Mouse (Mus musculus): ENCODE data around the gene Atg5. TPM values are rescaled to one million over a fixed set of nuclear protein-coding genes. Genes with fewer than 3 reads are reported as not detected.
"Not testable (repeated sequence)": the region's sequence is repeated elsewhere in the genome, so short reads cannot be mapped to it uniquely, and the experiment has no call there.

Atg5 gene
- total RNA-seq, 2 experiments from 2014 or later = 16.3 to 16.7 TPM

GRCm38 (mm10) chr10:44315276-44315675 lies 47.1 kb downstream of the Atg5 start:
- no peak for DNase-seq

DNA sequence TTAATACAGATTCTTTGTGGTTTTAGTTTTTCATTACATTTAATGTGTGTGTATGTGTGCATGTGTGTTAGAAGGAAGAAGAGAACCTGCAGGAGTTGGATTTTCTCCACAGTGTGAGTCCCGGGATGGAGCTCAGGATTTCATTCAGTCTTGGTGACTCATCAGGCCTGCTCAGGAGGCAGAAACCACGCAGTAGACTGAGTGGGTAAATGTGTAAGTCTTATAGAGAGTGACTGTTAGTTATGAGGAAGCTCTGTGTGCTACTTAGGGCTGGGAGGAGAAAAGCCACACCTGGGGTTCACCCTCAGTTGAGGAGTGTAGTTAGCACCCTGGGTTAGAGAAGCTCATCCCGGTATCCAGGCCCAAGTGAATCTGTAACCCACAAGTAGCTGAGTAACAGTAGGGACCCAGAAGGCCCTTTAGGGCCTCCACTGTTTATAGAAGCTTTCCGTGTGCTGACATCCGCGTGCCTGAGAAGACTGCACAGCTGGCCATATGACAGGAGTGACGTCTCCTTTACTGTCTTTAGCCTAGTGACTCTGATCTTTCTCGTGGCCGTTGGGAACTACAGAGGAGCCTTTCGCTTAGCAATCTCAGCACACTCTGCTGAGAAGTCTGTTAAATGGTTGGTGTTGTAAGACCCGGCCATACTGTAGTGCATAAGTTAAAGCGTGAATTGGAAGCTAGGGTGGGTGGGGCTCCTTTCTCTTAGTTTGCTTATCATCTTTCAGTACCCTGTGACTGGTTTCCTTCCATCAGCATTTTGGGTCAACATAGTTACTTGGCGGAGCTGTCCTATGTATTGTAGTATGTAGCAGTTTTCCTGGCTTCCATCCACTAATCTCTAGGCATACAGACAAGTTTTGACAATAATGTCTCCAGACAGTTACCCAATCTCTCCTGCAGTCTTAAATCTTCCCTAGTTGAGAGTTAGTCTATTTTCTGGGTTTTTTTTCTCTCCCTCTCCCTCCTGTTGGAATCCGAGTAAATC lies 48.4 kb downstream of the Atg5 start:
- DNase-seq = no peak

- peak in 1 of 2 experiments; percentile 36 for DNase-seq
These were observed 54.0 kb downstream of the Atg5 start for GRCm38 (mm10) chr10:44322166-44322565.

DNA sequence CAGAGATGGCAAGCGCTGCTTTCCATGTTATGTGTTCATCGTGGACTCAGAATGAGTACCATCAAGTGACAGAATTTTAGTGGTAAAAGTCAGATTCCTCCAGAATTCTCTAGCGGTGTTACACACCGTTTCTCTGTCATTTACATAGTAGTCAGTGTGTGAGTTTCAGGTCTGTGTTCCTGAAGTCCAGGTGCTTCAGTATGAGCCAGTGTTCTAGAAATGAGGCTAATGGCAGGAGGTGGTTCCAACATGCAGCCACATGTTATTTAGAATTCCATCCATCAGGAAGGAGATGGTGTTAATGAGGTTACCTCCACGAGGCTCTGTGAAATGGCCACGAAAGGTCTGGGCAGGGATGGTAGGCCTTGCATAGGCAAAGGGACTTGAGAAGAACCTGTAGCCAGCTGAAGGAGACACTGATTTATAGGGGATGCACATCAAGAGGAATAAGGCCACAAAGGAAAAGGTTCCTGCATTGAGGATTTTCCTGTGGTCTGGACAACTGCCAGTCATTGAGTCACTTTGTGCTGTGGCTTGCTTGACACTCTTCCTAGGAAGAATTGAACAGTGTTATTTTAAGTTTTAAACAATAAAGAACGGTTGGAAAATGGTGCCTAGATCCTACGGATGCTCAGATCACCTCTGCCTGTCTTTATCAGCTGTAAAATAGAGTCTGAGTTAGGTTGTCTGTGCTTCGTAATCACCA lies 55.1 kb downstream of the Atg5 start:
- DNase-seq = peak in 1 of 2 experiments; percentile 24

- DNase-seq = no peak
These were observed 55.7 kb downstream of the Atg5 start for GRCm38 (mm10) chr10:44323836-44324235.

GRCm38 (mm10) chr10:44325551-44326500 lies 57.7 kb downstream of the Atg5 start:
- no peak for DNase-seq

DNA sequence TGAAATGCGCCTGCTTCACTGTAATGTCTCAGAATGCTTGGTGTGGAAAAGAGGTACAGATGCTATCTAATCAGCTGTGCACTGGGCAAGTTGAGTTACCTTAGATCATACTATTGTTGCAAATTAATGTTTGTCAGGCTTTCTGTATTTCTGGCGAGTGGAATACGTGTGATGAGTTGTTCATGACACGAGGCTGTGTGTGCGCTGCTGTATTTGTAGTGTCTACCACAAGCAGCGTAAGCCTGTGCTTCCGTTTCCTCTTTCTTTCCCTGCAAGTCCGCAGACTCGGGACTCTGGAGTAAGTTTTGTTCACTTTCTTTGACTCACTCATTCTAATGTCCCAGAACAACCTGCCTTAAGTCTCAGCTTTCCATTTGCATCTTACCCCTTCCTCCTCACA lies 58.9 kb downstream of the Atg5 start:
- no peak for DNase-seq

- DNase-seq = peak in 1 of 2 experiments; percentile 61
These were observed 60.2 kb downstream of the Atg5 start for GRCm38 (mm10) chr10:44328347-44328746.

- no peak for DNase-seq
These were observed 62.6 kb downstream of the Atg5 start for GRCm38 (mm10) chr10:44330717-44331116.

DNA sequence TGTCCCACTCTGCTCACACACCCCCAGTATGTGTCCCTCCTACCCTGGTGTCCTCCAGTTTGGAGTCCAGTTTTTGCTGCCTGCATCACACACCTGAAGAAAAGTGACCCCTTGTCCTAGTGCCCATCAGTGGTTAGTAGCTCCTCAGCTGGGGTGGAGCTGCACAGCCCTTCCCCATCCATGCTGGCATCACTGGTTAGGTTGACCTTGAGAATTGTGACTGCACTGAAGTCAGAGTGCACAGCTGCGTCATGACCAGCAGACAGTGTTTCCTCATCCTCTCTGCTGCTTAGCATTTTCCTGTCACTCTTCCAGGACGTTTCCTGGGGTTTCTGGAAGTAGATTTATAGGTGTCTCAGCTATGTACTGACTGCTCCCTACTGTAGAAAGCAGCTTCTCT lies 63.3 kb downstream of the Atg5 start:
- DNase-seq = no peak

GRCm38 (mm10) chr10:44332656-44333055 lies 64.5 kb downstream of the Atg5 start:
- DNase-seq = not testable (repeated sequence)

DNA sequence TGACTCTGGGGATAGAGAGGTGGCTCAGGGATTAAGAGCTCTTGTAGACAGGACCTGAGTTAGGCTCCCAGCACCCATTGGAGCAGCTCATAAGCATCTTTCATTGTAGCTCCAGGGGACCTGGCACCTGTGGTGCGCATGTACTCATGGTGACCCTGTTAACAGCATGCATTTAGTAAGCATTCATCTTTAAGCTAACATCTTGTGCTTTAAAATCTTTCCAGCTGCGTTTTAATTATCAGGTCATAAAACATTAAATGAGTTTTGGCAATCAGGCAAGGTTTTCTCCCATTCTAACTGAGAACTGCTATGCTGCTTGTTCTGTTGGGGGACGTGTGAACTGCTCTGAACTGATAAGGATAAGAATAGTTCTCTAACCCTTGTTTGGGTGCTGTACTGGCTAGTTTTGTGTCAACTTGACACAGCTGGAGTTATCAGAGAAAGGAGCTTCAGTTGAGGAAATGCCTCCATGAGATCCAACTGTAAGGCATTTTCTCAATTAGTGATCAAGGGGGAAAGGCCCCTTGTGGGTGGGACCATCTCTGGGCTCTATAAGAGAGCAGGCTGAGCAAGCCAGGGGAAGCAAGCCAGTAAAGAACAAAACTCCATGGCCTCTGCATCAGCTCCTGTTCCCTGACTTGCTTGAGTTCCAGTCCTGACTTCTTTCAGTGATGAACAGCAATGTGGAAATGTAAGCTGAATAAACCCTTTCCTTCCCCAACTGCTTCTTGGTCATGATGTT lies 68.7 kb downstream of the Atg5 start:
- DNase-seq = not testable (repeated sequence)

DNA sequence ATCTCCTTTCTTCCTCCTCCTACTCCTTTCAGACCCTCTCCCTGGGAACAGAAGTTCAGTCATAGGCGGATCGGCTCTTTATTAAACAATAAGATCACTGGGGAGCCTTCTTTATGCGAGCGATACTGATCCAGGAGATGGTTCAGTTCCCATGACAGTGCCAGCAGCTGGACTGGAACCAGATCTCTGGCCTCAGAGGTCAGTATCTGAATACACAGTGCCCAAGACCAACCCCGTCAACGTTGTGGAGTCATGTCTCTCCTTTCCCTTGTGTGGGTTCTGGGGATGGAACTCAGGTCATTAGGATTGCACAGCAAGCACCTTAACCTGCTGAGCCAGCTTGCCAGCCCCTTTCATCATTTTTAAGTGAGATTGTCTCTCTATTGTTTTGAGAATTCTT lies 70.4 kb downstream of the Atg5 start:
- DNase-seq = no peak

DNA sequence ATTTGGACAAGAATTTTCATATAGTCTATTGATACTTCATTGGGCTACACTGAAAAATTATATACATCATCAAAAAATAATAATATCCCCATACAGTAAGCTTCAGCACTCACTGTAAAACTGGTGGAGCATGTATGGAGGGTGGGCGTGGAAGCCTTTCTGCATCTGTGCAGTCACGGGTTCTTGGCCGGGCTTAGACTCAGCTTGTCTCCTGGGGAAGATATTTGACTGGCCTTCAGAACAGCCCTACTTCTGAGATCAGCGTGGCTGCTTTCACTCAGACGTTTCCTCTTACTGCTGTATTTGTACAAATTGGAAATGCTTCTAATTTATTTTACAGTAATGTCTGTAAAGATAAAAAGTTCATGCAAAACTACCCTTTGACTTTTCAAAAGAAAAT lies 71.2 kb downstream of the Atg5 start:
- DNase-seq = no peak

- no peak for DNase-seq
These were observed 72.8 kb downstream of the Atg5 start for GRCm38 (mm10) chr10:44340928-44341327.

- DNase-seq = no peak
These were observed 73.8 kb downstream of the Atg5 start for GRCm38 (mm10) chr10:44341826-44342521.

- DNase-seq = peak; percentile 20 to 26
These were observed 75.2 kb downstream of the Atg5 start for GRCm38 (mm10) chr10:44343351-44343750.

- no peak for DNase-seq
These were observed 79.5 kb downstream of the Atg5 start for GRCm38 (mm10) chr10:44347549-44348172.

GRCm38 (mm10) chr10:44348474-44349415 lies 80.6 kb downstream of the Atg5 start:
- no peak for DNase-seq

Measured in heart, adult 18-20 months (tissue).